ENCODE assay signal across 15 mouse cellular contexts in genomic region chr17:46699912-46700311, GRCm38 (mm10).
"Had no signal": no experiment of that assay in that cellular context is flagged by ENCODE, and none has a peak within 500 bp of the region (broad histone marks: within the 10 kb centered on the region; RNA-seq: fewer than 3 reads in every experiment).

No protein-coding gene starts in this region.

- H3K9ac ChIP-seq: limb, embryonic 12.5 days; liver, embryonic 15.5 days; midbrain, embryonic 13.5 days; neural tube, embryonic 15.5 days had no signal

- ATAC-seq: lung, postnatal 0 days; midbrain, embryonic 13.5 days had no signal

- H3K27ac ChIP-seq: limb, embryonic 12.5 days; liver, embryonic 15.5 days; midbrain, embryonic 13.5 days had no signal

- H3K9me3 ChIP-seq: limb, embryonic 12.5 days; liver, embryonic 15.5 days; midbrain, embryonic 13.5 days; neural tube, embryonic 15.5 days had no signal

- DNase-seq: kidney, postnatal 10 days; kidney, postnatal 4 days; lung, adult 2 months; lung, postnatal 4 days; right cerebral cortex, adult 18-20 months; right cerebral cortex, postnatal 25 days; thymus, adult 18-20 months; thymus, postnatal 14 days had no signal

- H3K4me3 ChIP-seq: layer of hippocampus, adult 2 months; limb, embryonic 12.5 days; liver, embryonic 15.5 days; midbrain, embryonic 13.5 days; myocyte; neural tube, embryonic 15.5 days had no signal

- H3K4me2 ChIP-seq: limb, embryonic 12.5 days; liver, embryonic 15.5 days; midbrain, embryonic 13.5 days; neural tube, embryonic 15.5 days had no signal

- H3K27me3 ChIP-seq: limb, embryonic 12.5 days; liver, embryonic 15.5 days; midbrain, embryonic 13.5 days; neural tube, embryonic 15.5 days had no signal
